Mouse (Mus musculus): ENCODE measurements around the gene Lrmda. TPM values are rescaled to one million over a fixed set of nuclear protein-coding genes. Genes with fewer than 3 reads are reported as not detected.

Gene Lrmda
- total and polyA plus RNA-seq, 3 experiments, result 0.92 to 8.6 (median 2.7) TPM

DNA sequence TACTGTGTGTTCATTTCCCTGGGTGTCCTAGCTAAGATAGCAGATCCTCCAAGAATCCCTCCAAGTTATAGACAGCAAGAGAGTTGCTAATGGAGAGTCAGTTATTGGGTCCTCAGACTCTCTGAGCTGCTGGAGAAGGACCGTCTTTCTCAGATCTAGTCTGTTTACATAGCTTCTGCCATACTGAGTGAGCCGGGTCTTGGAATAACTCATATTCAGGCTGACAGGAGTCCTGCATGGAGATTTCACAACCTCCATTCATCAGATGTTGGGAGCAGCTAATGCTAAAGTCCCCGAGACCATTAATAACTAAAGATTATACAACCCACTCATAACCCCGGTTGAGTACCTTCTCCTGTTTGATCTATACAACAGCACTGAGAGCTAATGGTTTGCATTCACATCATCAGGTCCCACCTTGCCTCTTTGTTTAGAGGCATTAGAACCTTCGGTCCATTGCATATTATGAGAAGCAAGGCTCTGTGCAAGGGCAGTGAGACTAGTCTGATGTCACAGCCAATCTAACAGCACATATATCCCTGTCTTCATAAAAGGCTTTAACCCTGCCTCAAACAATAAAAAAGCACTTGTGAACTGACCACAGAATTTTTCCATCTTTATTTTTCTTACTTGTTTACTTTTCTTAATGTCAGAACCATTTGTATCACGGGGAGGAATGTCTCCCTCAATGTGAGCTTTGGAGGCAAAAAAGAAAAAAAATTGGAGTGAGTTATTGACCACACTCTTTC is 1037.9 kb downstream of the Lrmda start:
- no peak for DNase-seq

- DNase-seq, result no peak
These were observed 1038.5 kb downstream of the Lrmda start for GRCm38 (mm10) chr14:23057987-23058386.

GRCm38 (mm10) chr14:23078719-23079118 is 1059.2 kb downstream of the Lrmda start:
- no peak for DNase-seq

DNA sequence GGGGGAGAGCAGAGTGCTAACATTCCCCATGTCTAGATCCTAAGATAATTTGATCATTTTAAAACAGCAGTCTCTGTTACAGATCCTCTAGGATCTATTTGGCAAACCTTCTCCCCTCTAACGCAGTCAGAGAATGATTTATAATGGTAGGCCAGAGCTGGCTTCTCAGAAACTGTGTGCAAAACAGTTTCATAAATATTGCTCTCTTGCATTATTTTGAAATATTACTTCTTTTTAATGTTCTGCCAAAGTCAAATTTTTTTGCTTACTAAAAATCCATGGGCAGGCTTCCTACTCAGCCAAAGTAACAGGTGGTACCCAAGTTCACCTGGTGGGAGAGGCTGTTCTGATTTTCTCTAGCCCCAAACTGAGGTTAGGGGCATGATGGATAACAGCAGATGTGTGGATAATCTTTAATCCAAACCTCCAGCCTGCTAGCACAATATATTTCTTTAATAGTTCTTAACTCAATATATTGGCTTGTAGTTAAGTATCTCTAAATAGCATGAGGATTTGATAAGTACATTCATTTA is 1064.8 kb downstream of the Lrmda start:
- peak; percentile 23 for DNase-seq

DNA sequence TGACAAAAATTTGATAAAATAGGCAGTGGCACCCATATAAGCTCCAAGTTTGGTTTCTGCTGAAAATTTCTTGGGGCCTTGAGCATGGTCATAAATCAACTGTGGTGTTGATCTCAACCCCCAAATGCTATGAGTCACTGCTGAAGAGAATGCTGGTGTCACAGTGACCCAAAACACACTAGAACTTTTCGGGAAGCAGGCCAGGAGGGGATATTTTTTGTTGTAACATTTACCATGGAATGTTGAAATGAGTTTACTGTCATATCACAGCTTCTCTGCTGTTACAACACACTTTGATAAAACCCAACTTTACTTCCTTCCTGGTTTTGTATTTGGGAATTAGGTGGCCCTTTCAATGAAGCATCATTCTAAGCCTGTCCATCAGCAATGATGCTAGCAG is 1065.3 kb downstream of the Lrmda start:
- DNase-seq, result peak; percentile 81

DNA sequence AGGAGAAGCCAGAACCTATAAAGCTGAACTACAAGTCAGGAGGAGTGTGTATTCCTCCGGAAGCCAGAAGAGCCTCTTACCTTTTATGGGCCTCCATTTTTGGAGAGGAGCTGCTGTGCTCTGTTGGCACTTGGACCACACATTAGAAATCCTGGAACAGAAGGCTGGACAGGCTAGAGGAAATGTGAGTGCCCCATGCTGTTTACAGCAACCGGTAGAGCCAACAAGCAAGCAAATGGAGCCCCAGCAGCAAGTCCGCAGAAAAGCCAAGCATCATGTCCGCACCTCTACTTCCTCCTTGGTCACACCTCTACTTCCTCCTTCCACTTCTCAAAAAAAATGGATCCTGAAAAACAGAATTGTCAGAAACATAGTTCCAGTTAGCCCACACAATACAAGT is 1073.8 kb downstream of the Lrmda start:
- no peak for DNase-seq

GRCm38 (mm10) chr14:23094546-23095157 is 1075.1 kb downstream of the Lrmda start:
- DNase-seq, result no peak

- DNase-seq, result no peak
These were observed 1075.9 kb downstream of the Lrmda start for GRCm38 (mm10) chr14:23095158-23096016.

DNA sequence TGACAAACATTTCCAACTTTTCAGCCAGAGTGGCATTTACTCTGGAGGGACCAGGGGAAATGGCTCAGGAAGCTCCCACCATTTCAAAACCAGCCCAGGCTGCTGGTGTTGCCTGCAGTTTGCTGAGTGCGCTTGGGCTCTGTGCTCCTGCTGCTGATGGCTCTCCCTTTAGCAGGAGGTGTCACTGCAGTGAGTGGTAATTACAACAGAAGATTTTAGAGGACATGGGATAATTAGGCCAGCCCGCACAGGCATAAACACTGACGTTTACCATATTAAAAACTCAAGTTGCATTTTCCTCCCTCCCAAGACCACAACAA is 1076.5 kb downstream of the Lrmda start:
- DNase-seq, result no peak

- no peak for DNase-seq
These were observed 1076.9 kb downstream of the Lrmda start for GRCm38 (mm10) chr14:23096405-23096804.

Small RNA genes within 50 kb of the gene (microRNA-seq; reads per million reads assigned to microRNA genes)
- gene Gm27532, result 0 reads per million in 2 experiments

Other genes with a start within 250 kb of the Lrmda start
- 100 to 1,000 TPM; 196 to 221 TPM for gene Vdac2, start 194.5 kb upstream of the Lrmda start, total RNA-seq (2021)
- 213 and 280 TPM in 2 replicates for gene Vdac2, start 194.5 kb upstream of the Lrmda start, polyA plus RNA-seq (2012; rRNA removed)
- 10 to 100 TPM; 59.2 to 77.6 TPM for gene Comtd1, start 170.7 kb upstream of the Lrmda start, total RNA-seq (2021)
- 81.6 and 83.0 TPM in 2 replicates for gene Comtd1, start 170.7 kb upstream of the Lrmda start, polyA plus RNA-seq (2012; rRNA removed)
- gene Zfp503, start 30.1 kb upstream of the Lrmda start, total RNA-seq (2021), result 10 to 100 TPM; 19.4 to 34.1 TPM
- gene Zfp503, start 30.1 kb upstream of the Lrmda start, polyA plus RNA-seq (2012; rRNA removed), result 101 and 106 TPM in 2 replicates

All from adrenal gland, adult 2 months (tissue).